Mouse (Mus musculus): ENCODE data around the gene Ccdc43. TPM values are rescaled to one million over a fixed set of nuclear protein-coding genes. Genes with fewer than 3 reads are reported as not detected.

Gene Ccdc43
- total RNA-seq, 1 experiment from 2014 or later: 29.4 TPM

- ATAC-seq (ENCODE audit: extremely low read depth, insufficient number of reproducible peaks, low FRiP score, poor library complexity, severe bottlenecking): peak; percentile 64; the same call in 1 of the 2 replicates
Measured at GRCm38 (mm10) chr11:102690162-102690561, 7.4 kb downstream of the Ccdc43 start.

GRCm38 (mm10) chr11:102665637-102666435 is 31.7 kb downstream of the Ccdc43 start:
- ATAC-seq (ENCODE audit: extremely low read depth, insufficient number of reproducible peaks, low FRiP score, poor library complexity, severe bottlenecking): no peak

- ATAC-seq (ENCODE audit: extremely low read depth, insufficient number of reproducible peaks, low FRiP score, poor library complexity, severe bottlenecking): no peak
Measured at GRCm38 (mm10) chr11:102665151-102665550, 32.4 kb downstream of the Ccdc43 start.

DNA sequence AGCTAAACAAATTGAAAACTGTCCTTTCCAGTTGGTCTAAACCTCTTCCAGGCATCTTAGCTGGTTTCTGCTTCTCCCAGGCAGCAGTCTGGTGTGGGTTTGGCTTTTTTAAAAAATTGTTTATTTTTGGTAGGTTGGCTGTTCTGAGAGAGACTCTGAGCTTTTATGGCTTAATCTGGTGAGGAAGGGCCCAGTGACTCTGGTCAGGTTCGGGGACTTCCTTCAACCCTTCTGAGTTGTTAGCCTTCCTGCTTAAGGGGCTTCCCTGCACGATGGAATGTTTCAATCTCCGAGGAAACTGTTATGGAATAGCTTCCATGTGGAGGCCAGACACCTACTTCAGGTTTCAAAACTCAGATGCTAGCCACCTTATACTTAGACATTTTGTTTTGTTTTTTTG is 34.2 kb downstream of the Ccdc43 start, which contains the start of gene Meioc:
Gene Meioc, plus strand, starts transcription at position 301 of the 400 bp plus-strand sequence.
- ATAC-seq (ENCODE audit: extremely low read depth, insufficient number of reproducible peaks, low FRiP score, poor library complexity, severe bottlenecking): no peak

DNA sequence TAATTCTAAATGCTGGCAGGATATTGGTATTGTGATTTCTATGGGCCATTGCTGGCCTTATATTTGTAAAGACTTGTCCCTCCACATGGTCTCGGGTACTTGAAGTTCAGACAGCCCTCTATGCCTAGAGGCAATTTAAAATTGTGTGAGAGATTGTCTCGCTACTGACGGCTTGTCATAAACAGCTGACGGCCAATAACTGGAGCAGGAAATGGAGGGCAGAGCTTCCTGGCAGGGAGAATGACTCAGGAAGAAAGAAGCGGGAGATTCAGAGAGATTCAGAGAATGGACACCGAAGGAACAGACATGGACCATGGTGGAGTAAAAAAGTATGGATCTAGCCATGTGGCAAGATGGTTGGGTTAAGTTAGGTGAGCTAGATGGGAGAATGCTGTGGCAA is 40.7 kb downstream of the Ccdc43 start:
- no peak for ATAC-seq (ENCODE audit: extremely low read depth, insufficient number of reproducible peaks, low FRiP score, poor library complexity, severe bottlenecking)

GRCm38 (mm10) chr11:102656326-102656926 is 41.2 kb downstream of the Ccdc43 start:
- no peak for ATAC-seq (ENCODE audit: extremely low read depth, insufficient number of reproducible peaks, low FRiP score, poor library complexity, severe bottlenecking)

- no peak for ATAC-seq (ENCODE audit: extremely low read depth, insufficient number of reproducible peaks, low FRiP score, poor library complexity, severe bottlenecking)
Measured at GRCm38 (mm10) chr11:102655888-102656287, 41.7 kb downstream of the Ccdc43 start.

DNA sequence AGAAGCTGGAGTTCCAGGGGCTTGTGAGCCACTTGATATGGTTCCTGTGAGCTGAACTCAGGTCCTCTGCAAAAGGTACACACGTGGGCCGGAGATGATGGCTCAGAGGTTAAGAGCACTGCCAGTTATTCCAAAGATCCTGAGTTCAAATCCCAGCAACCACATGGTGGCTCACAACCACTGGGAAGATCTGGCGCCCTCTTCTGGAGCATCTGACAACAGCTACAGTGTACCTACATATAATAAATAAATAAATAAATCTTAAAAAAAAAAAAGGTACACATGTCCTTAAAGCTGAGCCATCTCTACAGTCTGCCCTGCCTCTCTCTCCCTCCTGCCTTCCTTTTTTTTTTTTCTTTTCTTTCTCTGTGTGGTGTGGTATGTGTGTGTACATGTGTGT is 44.7 kb downstream of the Ccdc43 start:
- no peak for ATAC-seq (ENCODE audit: extremely low read depth, insufficient number of reproducible peaks, low FRiP score, poor library complexity, severe bottlenecking)

DNA sequence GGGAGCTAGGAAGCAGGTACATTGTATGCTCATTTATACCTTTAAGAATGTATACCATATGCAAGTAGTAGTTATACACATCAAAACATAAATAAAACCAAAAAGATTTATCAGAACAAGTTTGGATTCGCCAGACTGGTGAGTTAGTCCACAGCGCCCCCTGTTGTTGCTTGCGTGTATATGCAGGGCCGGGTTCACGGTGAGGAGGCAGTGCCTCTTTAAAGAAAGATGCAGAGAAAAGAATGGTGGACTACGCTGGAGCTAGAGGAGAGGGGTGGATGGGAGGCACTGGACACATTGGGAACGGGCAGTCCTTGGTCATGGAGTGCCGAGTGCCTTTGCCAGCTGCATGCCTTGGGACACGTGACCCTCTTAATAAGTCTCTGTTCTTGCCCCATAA is 46.2 kb downstream of the Ccdc43 start:
- ATAC-seq (ENCODE audit: extremely low read depth, insufficient number of reproducible peaks, low FRiP score, poor library complexity, severe bottlenecking): no peak

DNA sequence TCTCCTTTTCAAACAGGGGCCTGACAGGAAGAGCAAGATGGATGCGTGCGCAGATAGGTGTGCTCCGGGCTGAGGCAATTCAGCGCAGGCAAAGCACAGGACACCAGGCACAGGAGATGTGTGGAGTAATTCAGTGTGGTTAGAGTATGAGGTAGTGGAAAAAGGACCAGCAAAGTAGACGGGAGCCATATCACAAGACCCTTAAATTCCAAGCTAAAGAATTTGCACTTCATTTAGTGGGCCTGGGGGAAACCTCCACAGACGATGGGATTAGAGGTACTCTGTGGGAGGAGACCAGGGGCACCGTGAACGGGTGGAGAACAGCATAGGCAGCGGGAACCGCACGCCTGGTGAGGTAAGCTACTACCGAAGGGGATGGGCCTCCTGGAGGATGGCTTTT is 49.7 kb downstream of the Ccdc43 start:
- ATAC-seq (ENCODE audit: extremely low read depth, insufficient number of reproducible peaks, low FRiP score, poor library complexity, severe bottlenecking): no peak

DNA sequence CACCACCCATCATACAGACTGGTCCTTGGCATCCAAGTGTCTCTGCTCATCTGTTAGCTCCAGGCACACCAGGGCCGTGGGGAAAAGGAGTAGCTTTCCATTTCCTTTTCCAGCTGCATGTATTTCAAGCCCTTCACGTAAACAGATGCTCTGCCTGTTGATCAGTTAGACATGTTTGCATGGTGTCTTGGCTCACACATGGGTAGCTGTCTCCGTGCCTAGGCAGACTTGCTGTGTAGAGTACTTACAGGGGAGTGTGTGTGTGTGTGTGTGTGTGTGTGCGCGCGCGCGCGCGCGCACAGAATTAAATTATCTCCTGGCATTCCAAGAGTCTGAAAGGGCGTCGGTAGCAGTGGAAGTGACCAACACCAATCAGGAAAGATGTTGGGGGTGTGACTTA is 51.4 kb downstream of the Ccdc43 start:
- ATAC-seq (ENCODE audit: extremely low read depth, insufficient number of reproducible peaks, low FRiP score, poor library complexity, severe bottlenecking): no peak

GRCm38 (mm10) chr11:102643891-102644382 is 53.6 kb downstream of the Ccdc43 start:
- no peak for ATAC-seq (ENCODE audit: extremely low read depth, insufficient number of reproducible peaks, low FRiP score, poor library complexity, severe bottlenecking)

GRCm38 (mm10) chr11:102636887-102637286 is 60.7 kb downstream of the Ccdc43 start:
- ATAC-seq (ENCODE audit: extremely low read depth, insufficient number of reproducible peaks, low FRiP score, poor library complexity, severe bottlenecking): no peak

Other genes with a start within 250 kb of the Ccdc43 start
- 37.8 and 42.2 TPM in 2 replicates for gene Itga2b, start 227.7 kb downstream of the Ccdc43 start, total RNA-seq (2017)
- gene Gpatch8, start 141.4 kb downstream of the Ccdc43 start, total RNA-seq (2017): 52.8 and 56.9 TPM in 2 replicates
- gene Gm11627, start 118.3 kb downstream of the Ccdc43 start, total RNA-seq (2017): not detected in 2 replicates
- gene Fzd2, start 93.4 kb downstream of the Ccdc43 start, total RNA-seq (2017): 0.12 TPM in 1 of 2 replicates, not detected in the other
- not detected in 2 replicates for gene Meioc, start 34.1 kb downstream of the Ccdc43 start, total RNA-seq (2017)
- not detected in 2 replicates for gene Adam11, start 63.7 kb upstream of the Ccdc43 start, total RNA-seq (2017)
- gene Gjc1, start 121.9 kb upstream of the Ccdc43 start, total RNA-seq (2017): not detected in 2 replicates
- not detected in 2 replicates for gene Higd1b, start 138.1 kb upstream of the Ccdc43 start, total RNA-seq (2017)
- 49.1 and 60.2 TPM in 2 replicates for gene Eftud2, start 183.2 kb upstream of the Ccdc43 start, total RNA-seq (2017)
- not detected in 2 replicates for gene Ccdc103, start 183.4 kb upstream of the Ccdc43 start, total RNA-seq (2017)
- not detected in 2 replicates for gene Fam187a, start 187.4 kb upstream of the Ccdc43 start, total RNA-seq (2017)
- 0.37 TPM in 1 of 2 replicates, not detected in the other for gene Gfap, start 203.1 kb upstream of the Ccdc43 start, total RNA-seq (2017)
- 0.37 TPM in 1 of 2 replicates, not detected in the other for gene Kif18b, start 227.3 kb upstream of the Ccdc43 start, total RNA-seq (2017)
- not detected in 2 replicates for gene C1ql1, start 248.9 kb upstream of the Ccdc43 start, total RNA-seq (2017)

Measured in neutrophil, adult 5-6 weeks (primary cell).